Mouse (Mus musculus) testis, postnatal 14 days (tissue): ENCODE results near the gene Sdr42e1.

Experiments
- DNase-seq: peaks from one replicate; pipeline ENCODE4 v3.0.0; 2021; ENCODE audit warnings: low spot score

Sdr42e1 gene

DNA sequence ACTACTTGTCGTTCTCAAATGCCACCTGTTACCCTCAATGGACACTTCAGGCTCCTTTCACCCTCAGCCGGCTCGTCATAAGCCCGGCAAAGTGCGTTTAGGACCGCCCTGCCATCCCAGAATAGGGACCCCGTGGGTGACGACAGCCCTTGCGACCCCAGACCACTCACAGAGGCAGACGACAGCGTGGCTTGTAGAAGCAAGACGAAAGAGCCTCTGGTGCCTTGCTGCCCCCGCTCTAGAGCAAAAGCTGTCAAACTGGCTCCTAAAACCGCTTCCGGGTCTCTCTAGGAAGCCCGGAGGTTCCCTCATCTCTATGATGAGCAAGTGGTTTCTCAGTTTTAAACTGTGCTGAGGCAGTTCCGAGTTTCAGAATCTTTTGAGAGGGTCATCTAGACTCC lies at the start of gene Sdr42e1:
Gene Sdr42e1, minus strand, starts transcription at position 260 of the 401 bp plus-strand sequence.
- peak; percentile 29 for DNase-seq

DNA sequence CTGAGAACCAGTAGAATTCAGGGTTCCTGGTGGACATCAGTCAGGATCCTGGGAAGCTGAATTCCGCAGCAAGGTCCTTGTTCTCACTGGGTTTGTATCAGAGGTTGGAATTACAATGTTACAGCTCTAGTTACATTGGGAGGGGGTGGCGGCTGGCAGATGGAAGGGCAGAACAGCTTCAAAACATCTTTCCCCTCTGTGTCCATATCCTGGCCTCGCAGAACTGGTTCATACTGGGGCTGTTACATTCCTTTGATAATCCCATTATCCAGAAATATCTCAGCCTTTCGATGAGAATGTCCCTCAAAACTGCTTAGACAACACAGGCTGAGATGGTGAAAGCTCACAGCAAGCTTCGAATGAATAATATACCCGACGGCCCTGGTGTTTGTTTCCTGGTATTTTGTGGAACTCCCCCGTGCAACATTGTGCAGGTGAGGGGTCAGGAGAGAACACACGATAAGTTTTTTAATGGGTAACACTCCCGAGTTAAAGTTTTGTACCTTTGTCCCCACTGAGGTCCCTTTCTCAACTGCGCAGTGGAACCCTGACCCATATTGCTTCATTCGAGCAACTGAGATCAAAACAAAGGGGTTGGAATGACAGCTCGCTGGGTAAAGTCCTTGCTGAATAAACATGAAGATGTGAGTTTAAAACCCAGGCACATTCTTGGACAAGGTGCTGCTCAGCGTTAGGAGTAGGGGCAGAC lies 44.8 kb upstream of the Sdr42e1 start:
- peak; percentile 65 for DNase-seq

GRCm38 (mm10) chr8:117715896-117716295 lies 42.4 kb upstream of the Sdr42e1 start:
- no peak for DNase-seq

DNA sequence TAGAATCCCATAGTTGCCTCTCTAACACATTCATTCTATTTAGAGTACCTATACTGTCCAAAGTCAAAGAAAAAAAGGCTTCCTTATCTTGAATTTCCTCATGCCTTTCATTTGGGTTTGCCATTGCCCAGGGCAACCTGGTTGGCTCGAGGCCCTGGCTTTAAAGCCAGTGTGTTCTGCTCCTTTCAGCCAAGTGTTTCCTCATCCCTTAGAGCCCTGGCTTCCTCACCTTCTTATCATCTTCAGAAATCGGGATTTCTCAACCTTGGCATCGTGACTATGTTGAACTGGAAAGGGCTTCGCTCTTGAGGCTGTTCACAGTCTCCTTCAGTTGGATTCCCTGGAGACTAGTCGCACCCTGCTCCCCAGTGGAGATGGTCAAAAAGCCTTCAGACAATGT lies 41.1 kb upstream of the Sdr42e1 start:
- DNase-seq: no peak

GRCm38 (mm10) chr8:117712226-117712625 lies 38.7 kb upstream of the Sdr42e1 start:
- no peak for DNase-seq

DNA sequence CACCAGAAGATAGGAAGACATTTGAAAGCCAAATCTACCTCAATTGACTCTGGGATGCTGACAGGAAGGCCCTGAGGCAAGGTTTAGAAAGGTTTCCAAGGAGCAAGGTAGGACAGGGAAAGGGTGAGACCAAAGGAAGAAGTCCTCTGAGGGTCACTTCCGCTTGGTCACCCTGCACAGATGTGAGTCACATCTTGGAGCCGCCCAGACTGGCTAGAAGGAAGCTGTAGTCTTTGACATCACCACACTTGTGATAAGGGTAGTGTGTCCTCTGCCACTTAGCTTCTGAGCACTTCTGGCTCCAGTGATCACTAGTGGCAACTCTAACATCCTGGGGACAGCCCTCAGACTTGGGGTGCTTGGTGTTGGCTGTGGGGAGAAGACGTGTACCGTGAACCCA lies 32.7 kb upstream of the Sdr42e1 start:
- no peak for DNase-seq

GRCm38 (mm10) chr8:117702701-117703100 lies 29.2 kb upstream of the Sdr42e1 start:
- DNase-seq: no peak

GRCm38 (mm10) chr8:117701859-117702258 lies 28.4 kb upstream of the Sdr42e1 start, which contains the start of gene Hsd17b2:
Gene Hsd17b2 (plus strand): TSS chr8:117701904.
- no peak for DNase-seq

- DNase-seq: no peak
Measured at GRCm38 (mm10) chr8:117701246-117701645, 27.8 kb upstream of the Sdr42e1 start.

DNA sequence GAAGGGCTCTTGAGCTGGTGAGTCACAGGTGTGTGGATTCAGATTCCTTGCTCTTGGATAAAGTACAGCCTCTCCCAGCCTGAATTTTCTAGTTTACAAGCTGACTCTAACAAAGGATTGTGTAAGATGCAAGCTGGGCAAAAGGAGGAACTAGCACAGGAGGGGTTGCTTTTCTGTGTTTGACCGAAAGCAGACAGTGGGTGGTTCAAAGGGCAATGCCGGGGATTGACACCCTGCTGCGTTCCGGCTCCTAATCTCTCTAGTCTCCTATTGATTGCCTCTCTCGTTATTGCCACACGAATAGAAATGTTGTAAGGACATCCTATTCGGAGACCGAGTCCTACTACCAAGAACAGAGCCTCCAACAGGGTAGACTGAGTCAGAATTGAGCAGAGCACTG lies 27.2 kb upstream of the Sdr42e1 start:
- DNase-seq: no peak

DNA sequence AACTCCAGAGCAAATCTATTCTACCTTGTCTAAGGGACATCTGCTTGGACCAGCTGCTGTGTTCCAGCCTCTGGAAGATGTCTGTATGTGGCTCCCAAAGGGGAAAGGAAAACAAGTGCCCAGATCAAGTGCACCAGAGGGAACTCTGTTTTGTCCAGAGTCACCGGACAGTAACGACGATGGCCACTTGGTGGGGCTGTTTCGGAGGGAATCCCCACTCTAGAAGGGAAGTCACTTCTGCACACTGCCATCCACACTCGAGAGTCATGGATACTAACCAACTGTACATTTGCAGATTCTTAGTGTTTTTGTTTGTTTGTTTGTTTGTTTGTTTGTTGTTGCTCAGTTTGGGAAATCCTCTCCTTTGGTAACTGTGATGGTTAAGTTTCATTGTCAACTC lies 23.8 kb upstream of the Sdr42e1 start:
- no peak for DNase-seq

- DNase-seq: no peak
Measured at GRCm38 (mm10) chr8:117695636-117696035, 22.1 kb upstream of the Sdr42e1 start.

DNA sequence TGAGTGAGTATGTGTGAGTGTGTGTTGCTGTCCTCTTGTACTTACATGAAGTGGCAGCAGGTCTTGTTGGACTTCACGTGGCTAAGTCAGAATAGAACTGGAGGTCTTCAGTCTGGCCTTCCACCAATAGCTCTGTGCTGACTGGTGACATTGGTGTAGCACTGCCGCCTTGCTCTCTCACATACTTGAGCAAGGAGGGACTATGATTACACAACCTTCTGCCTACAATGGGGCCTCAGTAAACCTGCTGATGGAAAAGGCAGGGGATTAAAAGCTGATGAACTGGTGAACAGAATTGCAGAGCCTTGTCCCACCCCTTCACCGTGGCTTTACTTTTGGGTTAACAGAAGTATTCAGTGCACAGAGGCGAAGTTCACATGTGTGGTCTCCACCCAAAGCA lies 18.6 kb upstream of the Sdr42e1 start:
- DNase-seq: no peak

DNA sequence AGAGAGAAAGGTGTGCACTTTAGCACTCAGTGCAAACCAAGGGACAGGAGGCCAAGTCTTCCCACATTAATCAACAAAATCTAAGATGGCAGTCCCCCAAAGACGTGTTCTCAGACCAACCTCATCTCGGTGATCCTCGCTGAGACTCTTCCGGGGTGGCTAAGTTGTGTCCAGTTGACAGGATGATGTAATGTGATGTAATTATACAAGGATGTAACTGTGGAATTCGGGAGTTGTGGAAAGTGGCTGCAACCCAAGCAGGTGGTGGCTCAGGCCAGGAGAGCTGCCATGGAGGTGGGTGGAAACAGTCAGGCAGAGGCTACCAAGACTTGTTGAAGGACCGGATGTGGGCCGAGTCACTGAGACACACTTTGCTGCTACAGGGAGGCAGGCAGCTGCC lies 14.4 kb upstream of the Sdr42e1 start:
- no peak for DNase-seq

DNA sequence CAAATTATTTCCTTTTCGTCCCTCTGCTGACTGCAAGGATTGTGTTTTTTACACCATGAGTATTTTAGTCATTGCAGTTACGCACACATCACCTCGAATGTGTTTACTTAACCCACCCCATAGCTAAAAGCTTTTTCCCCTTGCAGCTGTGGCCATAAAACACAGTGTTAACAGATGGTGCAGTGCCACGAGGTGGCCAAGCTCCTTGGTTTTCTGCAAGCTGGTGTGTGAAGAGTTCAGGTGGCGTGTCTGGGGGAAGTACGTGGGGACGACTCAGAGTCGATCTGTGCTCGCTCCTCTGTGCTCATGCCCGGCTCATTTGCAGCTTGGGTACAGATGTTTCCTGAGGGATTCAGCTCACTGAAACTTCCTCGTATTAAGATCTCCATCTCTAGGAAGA lies 11.0 kb upstream of the Sdr42e1 start:
- DNase-seq: no peak

GRCm38 (mm10) chr8:117683925-117684472 lies 10.5 kb upstream of the Sdr42e1 start:
- no peak for DNase-seq

GRCm38 (mm10) chr8:117678650-117679049 lies 5.2 kb upstream of the Sdr42e1 start:
- no peak for DNase-seq

DNA sequence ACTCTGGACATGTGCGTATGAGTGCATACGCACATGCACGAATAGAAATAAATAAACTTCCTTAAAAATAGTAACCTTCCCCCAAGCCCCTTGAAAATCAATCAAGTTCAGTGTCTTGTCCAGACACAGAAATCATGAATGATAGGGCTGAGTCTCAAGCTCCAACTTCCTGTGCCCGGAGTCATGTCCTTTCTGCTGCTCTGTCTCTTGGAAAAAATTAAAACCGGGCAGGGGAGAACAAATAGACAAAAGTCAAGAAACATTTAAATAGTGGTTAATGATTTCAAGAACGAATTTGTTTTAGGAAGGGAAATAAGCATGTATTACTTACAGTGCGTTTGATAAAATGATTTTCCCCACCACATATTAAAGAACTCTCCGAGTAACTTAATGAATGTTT lies 3.5 kb upstream of the Sdr42e1 start:
- no peak for DNase-seq

GRCm38 (mm10) chr8:117676460-117676859 lies 3.0 kb upstream of the Sdr42e1 start:
- DNase-seq: no peak

GRCm38 (mm10) chr8:117675171-117675570 lies 1.7 kb upstream of the Sdr42e1 start:
- DNase-seq: no peak

GRCm38 (mm10) chr8:117672558-117672957 lies 931 bp downstream of the Sdr42e1 start:
- no peak for DNase-seq

- no peak for DNase-seq
Measured at GRCm38 (mm10) chr8:117670461-117670860, 3.0 kb downstream of the Sdr42e1 start.

GRCm38 (mm10) chr8:117667349-117668124 lies 6.0 kb downstream of the Sdr42e1 start:
- DNase-seq: no peak
